Mouse (Mus musculus): ENCODE measurements at regions not wholly inside any gene's neighbourhood (a gene's known extent, or its start where the extent isn't known, plus 50 kb on each side); places are given as distances from the start of the nearest gene placed in this dataset.

DNA sequence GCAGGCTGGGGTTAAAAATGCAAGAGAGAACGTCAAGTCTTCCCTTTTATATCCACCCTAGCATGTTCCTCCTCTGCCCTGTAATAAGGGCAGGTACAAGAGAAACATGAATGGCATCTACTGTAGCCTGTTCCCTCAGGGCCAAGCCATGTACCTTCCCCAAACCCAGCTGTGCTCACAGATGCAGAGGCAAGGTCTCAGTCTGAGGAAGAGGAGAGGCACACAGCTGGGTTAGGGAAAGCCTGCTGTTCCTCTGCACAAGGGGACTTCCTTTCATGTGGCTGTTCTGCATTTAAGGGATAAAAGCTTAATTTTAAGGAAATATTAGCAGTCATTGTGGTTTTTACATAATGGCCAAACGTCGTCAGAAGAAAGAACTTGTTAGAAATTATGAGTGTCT, 378.8 kb downstream of the Agtpbp1 start:
- WGBS: 88% methylated on average over 3 of the region's 3 CpGs
- Histone ChIP-seq H3K27me3 (ENCODE audit: poor library complexity, severe bottlenecking) (no peaks in the 10 kb centered on the region), H3K4me1 (peaks cover 16% of the 10 kb centered on the region), H3K27ac (no peak overlapping the region), H3K36me3 (replicated peaks) (no peaks in the 10 kb centered on the region), H3K4me3 (no peak overlapping the region), H3K9me3 (no peaks in the 10 kb centered on the region)
- DNase-seq (ENCODE audit: extremely low spot score, low spot score): no peak

DNA sequence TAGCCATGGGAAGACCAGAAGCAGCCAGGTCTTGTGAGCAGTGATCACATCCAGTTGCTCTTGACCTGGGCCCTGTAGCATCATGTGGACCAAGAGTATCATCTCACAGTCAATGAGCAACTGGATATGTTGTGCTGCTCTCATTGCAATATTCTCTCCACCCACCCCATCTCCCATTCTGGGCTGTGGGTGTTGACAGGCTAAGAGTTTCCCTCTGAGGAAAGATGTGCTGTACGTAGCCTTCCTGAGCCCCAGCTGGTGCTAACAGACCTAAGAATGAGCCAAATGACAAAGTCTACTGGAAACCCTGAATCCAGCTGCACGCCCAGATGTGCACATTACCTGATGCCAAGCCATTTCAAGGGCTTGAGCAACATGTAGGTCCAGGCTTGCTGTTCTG, 380.5 kb downstream of the Agtpbp1 start:
- WGBS: 94% methylated on average over 2 of the region's 2 CpGs
- Histone ChIP-seq H3K27ac (no peak overlapping the region), H3K36me3 (replicated peaks) (no peaks in the 10 kb centered on the region), H3K9me3 (no peaks in the 10 kb centered on the region), H3K4me1 (peaks cover 6% of the 10 kb centered on the region), H3K4me3 (no peak overlapping the region), H3K27me3 (ENCODE audit: poor library complexity, severe bottlenecking) (no peaks in the 10 kb centered on the region)
- no peak for DNase-seq (ENCODE audit: extremely low spot score, low spot score)

DNA sequence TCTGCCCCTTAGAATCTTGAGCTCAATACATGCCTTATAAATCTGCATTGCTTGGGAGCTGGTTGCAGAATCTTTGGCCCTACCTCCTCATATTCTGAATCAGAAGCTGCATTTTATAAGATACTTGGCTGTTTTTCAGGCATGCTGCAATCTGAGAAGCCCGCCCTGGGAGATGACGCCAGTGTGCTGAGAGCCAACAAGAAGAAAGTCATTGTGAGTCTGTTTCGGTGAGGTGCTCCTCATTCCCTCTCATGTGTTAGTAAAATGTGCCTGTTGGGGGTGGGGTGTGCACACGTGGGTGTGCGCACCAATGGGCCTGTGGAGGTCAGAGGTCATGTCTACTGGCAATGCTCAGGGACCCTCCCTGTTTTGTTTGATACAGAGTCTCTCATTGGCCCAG, 388.7 kb downstream of the Agtpbp1 start:
- H3K4me1 ChIP-seq: no peaks in the 10 kb centered on the region
- H3K4me3 ChIP-seq: no peak overlapping the region
- H3K27ac ChIP-seq: no peak overlapping the region
- H3K27me3 ChIP-seq (ENCODE audit: poor library complexity, severe bottlenecking): no peaks in the 10 kb centered on the region
- WGBS: 90% methylated on average over 5 of the region's 5 CpGs
- no peaks in the 10 kb centered on the region for H3K9me3 ChIP-seq
- no peaks in the 10 kb centered on the region for H3K36me3 ChIP-seq (replicated peaks)
- no peak for DNase-seq (ENCODE audit: extremely low spot score, low spot score)

DNA sequence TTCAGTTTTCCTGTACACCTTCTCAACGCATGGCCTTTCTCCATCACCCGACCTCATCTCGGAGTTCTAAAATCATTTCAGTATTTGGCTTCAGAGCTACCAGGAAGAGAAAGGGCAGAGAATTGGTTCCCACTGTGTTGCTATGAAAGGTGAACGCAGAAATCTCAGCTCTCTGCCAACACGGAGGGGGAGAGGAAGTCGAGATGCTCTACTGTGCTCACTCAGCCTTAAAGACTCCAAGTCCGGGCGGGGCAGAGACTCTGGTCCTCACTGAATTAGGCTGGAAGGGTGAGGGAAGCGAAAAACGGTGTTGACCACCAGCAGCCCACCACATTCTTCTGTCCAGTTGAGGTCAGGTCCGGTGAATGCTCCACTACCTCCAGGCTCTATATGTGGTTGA, 382.1 kb downstream of the Ntrk2 start:
- no peak overlapping the region for H3K27ac ChIP-seq
- no peaks in the 10 kb centered on the region for H3K4me1 ChIP-seq
- no peak overlapping the region for H3K4me3 ChIP-seq
- no peaks in the 10 kb centered on the region for H3K9me3 ChIP-seq
- no peaks in the 10 kb centered on the region for H3K36me3 ChIP-seq (replicated peaks)
- 90% methylated on average over 11 of the region's 11 CpGs for WGBS
- H3K27me3 ChIP-seq (ENCODE audit: poor library complexity, severe bottlenecking): no peaks in the 10 kb centered on the region
- DNase-seq (ENCODE audit: extremely low spot score, low spot score): no peak

Data from forebrain, embryonic 10.5 days (tissue).